Mouse (Mus musculus) kidney, adult 2 months (tissue): ENCODE data around the gene Mgp. TPM values are rescaled to one million over a fixed set of nuclear protein-coding genes. Genes with fewer than 3 reads are reported as not detected.
A peak's percentile ranks its signal among the peaks of the same experiment; 100 is the strongest.

ENCODE experiments used
- DNase-seq: peaks from one replicate; pipeline ENCODE4 v3.0.0; 2021
- H3K27ac ChIP-seq: fragments of 200-500 bp; 2 replicates; pipeline ENCODE4 v1.5.1; 2012; ENCODE audit warnings: low read depth, low read length, control low read depth, inconsistent platforms; ENCODE audit not compliant: insufficient read depth
- H3K27me3 ChIP-seq: fragments of 200-500 bp; replicated peaks from 2 replicates; pipeline ENCODE4 v1.6.1; 2012; ENCODE audit warnings: mild to moderate bottlenecking, moderate library complexity, low read length, inconsistent platforms; ENCODE audit not compliant: control insufficient read depth, insufficient read depth
- H3K36me3 ChIP-seq: fragments of 200-500 bp; 2 replicates; pipeline ENCODE4 v1.6.1; 2012; ENCODE audit warnings: mild to moderate bottlenecking, moderate library complexity, low read length, inconsistent platforms; ENCODE audit not compliant: control insufficient read depth, insufficient read depth
- H3K4me1 ChIP-seq: fragments of 200-500 bp; 2 replicates; pipeline ENCODE4 v1.6.1; 2011; ENCODE audit warnings: low read length; ENCODE audit not compliant: control insufficient read depth, insufficient read depth
- H3K4me3 ChIP-seq: fragments of 200-500 bp; 2 replicates; pipeline ENCODE4 v1.5.1; 2011; ENCODE audit warnings: mild to moderate bottlenecking, low read depth, low read length, control low read depth; ENCODE audit not compliant: insufficient read depth
- CTCF ChIP-seq: fragments of 200-500 bp; conservative IDR thresholded peaks from 2 replicates; pipeline ENCODE4 v1.5.1; 2011; ENCODE audit warnings: low read depth, mild to moderate bottlenecking, control low read depth, low read length, moderate library complexity, mixed read lengths; ENCODE audit not compliant: insufficient read depth, insufficient read length
- POLR2A ChIP-seq: fragments of 200-500 bp; IDR thresholded peaks from one replicate; pipeline ENCODE4 v1.6.1; 2011; ENCODE audit warnings: low read depth, low read length, control low read depth
- WGBS: fragments of 180-500 bp; shearing (Covaris S2); methylation state at CpG from one replicate; pipeline ENCODE4 v1.1.7; 2018; 5-methylcytosine and 5-hydroxymethylcytosine counted together
- polyA plus RNA-seq: library from polyadenylated mRNA; depleted of rRNA; stranded (reverse); fragments of >200 nt; gene quantifications from 2 replicates; pipeline ENCODE4 v1.2.3, GENCODE M21; 2012

The Mgp gene
- polyA plus RNA-seq, 1 experiment, result 725 TPM

- H3K27ac ChIP-seq, result no peak overlapping the region
- H3K4me3 ChIP-seq, result no peak overlapping the region
- no peak for TF ChIP-seq POLR2A
- TF ChIP-seq CTCF, result no peak
- DNase-seq, result no peak
- no peaks in the 10 kb centered on the region for H3K27me3 ChIP-seq
- WGBS, result 75% methylated on average over 5 of the region's 5 CpGs
- H3K4me1 ChIP-seq, result no peaks in the 10 kb centered on the region
- no peaks in the 10 kb centered on the region for H3K36me3 ChIP-seq
Measured at GRCm38 (mm10) chr6:136845706-136846480, 29.7 kb downstream of the Mgp start.

- TF ChIP-seq CTCF (no peak), POLR2A (no peak)
- WGBS, result 87% methylated on average over 2 of the region's 2 CpGs
- H3K4me1 ChIP-seq, result no peaks in the 10 kb centered on the region
- no peak overlapping the region for H3K27ac ChIP-seq
- no peaks in the 10 kb centered on the region for H3K36me3 ChIP-seq
- H3K4me3 ChIP-seq, result no peak overlapping the region
- H3K27me3 ChIP-seq, result no peaks in the 10 kb centered on the region
- DNase-seq, result no peak
Measured at GRCm38 (mm10) chr6:136844903-136845302, 30.7 kb downstream of the Mgp start.

GRCm38 (mm10) chr6:136837323-136837722 is 38.3 kb downstream of the Mgp start:
- Histone ChIP-seq H3K27me3 (no peaks in the 10 kb centered on the region), H3K36me3 (no peaks in the 10 kb centered on the region), H3K4me1 (no peaks in the 10 kb centered on the region), H3K4me3 (no peak overlapping the region), H3K27ac (no peak overlapping the region)
- WGBS, result 77% methylated on average over 3 of the region's 3 CpGs
- TF ChIP-seq POLR2A (no peak), CTCF (no peak)
- DNase-seq, result no peak

- Histone ChIP-seq H3K36me3 (no peaks in the 10 kb centered on the region), H3K27ac (no peak within 1 kb of the TSS), H3K4me3 (peak within 1 kb of the TSS; percentile 35), H3K27me3 (no peaks in the 10 kb centered on the region), H3K4me1 (no peaks in the 10 kb centered on the region)
- 50% methylated on average over 4 of the region's 4 CpGs for WGBS
- TF ChIP-seq CTCF (no peak), POLR2A (no peak)
- DNase-seq, result no peak
Measured at GRCm38 (mm10) chr6:136835352-136835751, 40.3 kb downstream of the Mgp start, which contains the start of gene Smco3. Smco3 (minus strand) TSS chr6:136835452.

- Histone ChIP-seq H3K27me3 (no peaks in the 10 kb centered on the region), H3K4me3 (no peak overlapping the region), H3K4me1 (peaks cover 4% of the 10 kb centered on the region), H3K27ac (no peak overlapping the region), H3K36me3 (no peaks in the 10 kb centered on the region)
- no peak for DNase-seq
- TF ChIP-seq POLR2A, result no peak
- no peak for TF ChIP-seq CTCF
- WGBS, result 69% methylated on average over 5 of the region's 5 CpGs
Measured at GRCm38 (mm10) chr6:136831712-136832111, 43.9 kb downstream of the Mgp start.

- H3K4me3 ChIP-seq, result peak overlapping the region; percentile 44; the same call in 1 of the 2 replicates
- 37% methylated on average over 4 of the region's 4 CpGs for WGBS
- H3K27ac ChIP-seq, result peak overlapping the region; percentile 75; the same call in 1 of the 2 replicates
- no peak for DNase-seq
- peaks cover 5% of the 10 kb centered on the region; the same call in 1 of the 2 replicates for H3K36me3 ChIP-seq
- no peaks in the 10 kb centered on the region for H3K27me3 ChIP-seq
- H3K4me1 ChIP-seq, result peaks cover 4% of the 10 kb centered on the region
- TF ChIP-seq CTCF, result no peak
- no peak for TF ChIP-seq POLR2A
Measured at GRCm38 (mm10) chr6:136828681-136829080, 46.9 kb downstream of the Mgp start.

GRCm38 (mm10) chr6:136827881-136828561 is 47.6 kb downstream of the Mgp start, which contains the start of gene Wbp11:
Wbp11 (minus strand) TSS chr6:136828233.
- peak within 1 kb of the TSS; percentile 91 for H3K27ac ChIP-seq

More at GRCm38 (mm10) chr6:136827881-136828561, 47.6 kb downstream of the Mgp start, which contains the start of gene Wbp11:
- H3K4me1 ChIP-seq, result peaks cover 4% of the 10 kb centered on the region
- peak; percentile 54 for TF ChIP-seq POLR2A
- TF ChIP-seq CTCF, result peak; percentile 53
- peak within 1 kb of the TSS; percentile 85 for H3K4me3 ChIP-seq
- DNase-seq, result peak; percentile 99
- peaks cover 5% of the 10 kb centered on the region; the same call in 1 of the 2 replicates for H3K36me3 ChIP-seq
- no peaks in the 10 kb centered on the region for H3K27me3 ChIP-seq
- under 1% methylated on average over 45 of the region's 45 CpGs for WGBS
